Mouse (Mus musculus) intestine, embryonic 14.5 days (tissue): ENCODE results near the gene Hmcn2. TPM values are rescaled to one million over a fixed set of nuclear protein-coding genes. Genes with fewer than 3 reads are reported as not detected.

Experiments used
- ATAC-seq: fragments of 200-750 bp; cut with Nextera tagmentation; replicated peaks from 2 replicates; pipeline ENCODE4 v1.8.0; 2017; ENCODE audit warnings: low read depth, moderate number of reproducible peaks, moderate TSS enrichment, moderate library complexity; ENCODE audit not compliant: low FRiP score, low TSS enrichment
- DNase-seq: peaks from one replicate; pipeline ENCODE4 v3.0.0-alpha.2; 2018; ENCODE audit warnings: low spot score
- H3K27ac ChIP-seq: fragments of 300-500 bp; sonication (generic); 2 replicates; pipeline ENCODE4 v1.5.1; 2014; ENCODE audit warnings: low read depth, mild to moderate bottlenecking, control low read depth
- H3K27me3 ChIP-seq: fragments of 300-500 bp; sonication (generic); replicated peaks from 2 replicates; pipeline ENCODE4 v1.6.1; 2014; ENCODE audit warnings: low read length, control low read depth; ENCODE audit not compliant: control insufficient read depth, insufficient read depth
- H3K36me3 ChIP-seq: fragments of 300-500 bp; sonication (generic); 2 replicates; pipeline ENCODE4 v1.6.1; 2014; ENCODE audit warnings: low read length, control low read depth; ENCODE audit not compliant: control insufficient read depth, insufficient read depth
- H3K4me1 ChIP-seq: fragments of 300-500 bp; sonication (generic); replicated peaks from 2 replicates; pipeline ENCODE4 v1.6.1; 2014; ENCODE audit warnings: low read length, control low read depth, mixed read lengths; ENCODE audit not compliant: control insufficient read depth, insufficient read depth
- H3K4me2 ChIP-seq: fragments of 300-500 bp; sonication (generic); 2 replicates; pipeline ENCODE4 v1.6.1; 2014; ENCODE audit warnings: low read length
- H3K4me3 ChIP-seq: fragments of 300-500 bp; sonication (generic); 2 replicates; pipeline ENCODE4 v1.5.1; 2014; ENCODE audit warnings: low read depth, low read length, control low read depth, mixed read lengths
- H3K9ac ChIP-seq: fragments of 300-500 bp; sonication (generic); 2 replicates; pipeline ENCODE4 v1.6.1; 2014; ENCODE audit warnings: mild to moderate bottlenecking, low read length
- H3K9me3 ChIP-seq: fragments of 300-500 bp; sonication (generic); 2 replicates; pipeline ENCODE4 v1.6.1; 2016; ENCODE audit warnings: low read length, control low read depth; ENCODE audit not compliant: control insufficient read depth
- WGBS: fragments of 180-500 bp; shearing (Covaris S2); extraction: QIAGEN DNeasy Blood & Tissue Kit; methylation state at CpG from one replicate; pipeline ENCODE4 v1.1.7; 2014; 5-methylcytosine and 5-hydroxymethylcytosine counted together
- polyA plus RNA-seq: library from polyadenylated mRNA; unstranded; fragments of >200 nt; fragmentation: Nextera tagmentation; extraction: Ambion mirVana; gene quantifications from 2 replicates; pipeline ENCODE4 v1.2.1, GENCODE M21; 2014

Gene Hmcn2
- polyA plus RNA-seq, 1 experiment from 2014 or later, result 10.0 TPM

- H3K4me3 ChIP-seq, result no peak overlapping the region
- peaks cover 11% of the 10 kb centered on the region for H3K27me3 ChIP-seq
- 57% methylated on average over 1 of the region's 1 CpGs for WGBS
- no peak overlapping the region for H3K9ac ChIP-seq
- no peak for ATAC-seq
- no peak overlapping the region for H3K4me2 ChIP-seq
- no peaks in the 10 kb centered on the region for H3K36me3 ChIP-seq
- H3K9me3 ChIP-seq, result no peaks in the 10 kb centered on the region
- no peak for DNase-seq
- peaks cover 8% of the 10 kb centered on the region; the same call in 1 of the 2 replicates for H3K4me1 ChIP-seq
- H3K27ac ChIP-seq, result no peak overlapping the region
Observed at GRCm38 (mm10) chr2:31467457-31467856, 153.2 kb downstream of the Hmcn2 start.

GRCm38 (mm10) chr2:31468857-31469256 lies 154.6 kb downstream of the Hmcn2 start:
- no peak for ATAC-seq
- 74% methylated on average over 7 of the region's 7 CpGs for WGBS

GRCm38 (mm10) chr2:31469480-31469879 lies 155.3 kb downstream of the Hmcn2 start:
- no peak for ATAC-seq
- no peak for DNase-seq
- Histone ChIP-seq H3K36me3 (no peaks in the 10 kb centered on the region), H3K27me3 (peaks cover 11% of the 10 kb centered on the region), H3K9ac (no peak overlapping the region), H3K4me2 (peak overlapping the region; percentile 85), H3K4me3 (peak overlapping the region; percentile 42), H3K4me1 (peaks cover 8% of the 10 kb centered on the region; the same call in 1 of the 2 replicates), H3K9me3 (no peaks in the 10 kb centered on the region), H3K27ac (no peak overlapping the region)
- WGBS, result 36% methylated on average over 7 of the region's 7 CpGs

More at GRCm38 (mm10) chr2:31468857-31469256, 154.6 kb downstream of the Hmcn2 start:
- DNase-seq, result no peak
- no peaks in the 10 kb centered on the region for H3K9me3 ChIP-seq
- H3K4me1 ChIP-seq, result peaks cover 8% of the 10 kb centered on the region; the same call in 1 of the 2 replicates
- peaks cover 11% of the 10 kb centered on the region for H3K27me3 ChIP-seq
- no peak overlapping the region for H3K9ac ChIP-seq
- H3K36me3 ChIP-seq, result no peaks in the 10 kb centered on the region
- H3K4me3 ChIP-seq, result no peak overlapping the region
- H3K4me2 ChIP-seq, result no peak overlapping the region
- no peak overlapping the region for H3K27ac ChIP-seq

GRCm38 (mm10) chr2:31469931-31470682 lies 155.9 kb downstream of the Hmcn2 start, which contains the start of gene Ass1:
TSS of gene Ass1 (plus strand) at chr2:31470207.
- Histone ChIP-seq H3K9ac (peak within 1 kb of the TSS; percentile 38), H3K27ac (no peak within 1 kb of the TSS), H3K36me3 (no peaks in the 10 kb centered on the region), H3K4me2 (peak within 1 kb of the TSS; percentile 85), H3K9me3 (no peaks in the 10 kb centered on the region), H3K4me1 (peaks cover 8% of the 10 kb centered on the region; the same call in 1 of the 2 replicates), H3K27me3 (peaks cover 11% of the 10 kb centered on the region), H3K4me3 (peak within 1 kb of the TSS; percentile 42)
- peak; percentile 91 for ATAC-seq
- under 1% methylated on average over 49 of the region's 49 CpGs for WGBS
- peak; percentile 85 for DNase-seq

- Histone ChIP-seq H3K4me3 (peak overlapping the region; percentile 42), H3K9ac (peak overlapping the region; percentile 38), H3K36me3 (no peaks in the 10 kb centered on the region), H3K4me2 (peak overlapping the region; percentile 85), H3K9me3 (no peaks in the 10 kb centered on the region), H3K4me1 (peaks cover 8% of the 10 kb centered on the region; the same call in 1 of the 2 replicates), H3K27ac (no peak overlapping the region), H3K27me3 (peaks cover 11% of the 10 kb centered on the region)
- peak; percentile 51 for ATAC-seq
- WGBS, result 13% methylated on average over 18 of the region's 19 CpGs
- no peak for DNase-seq
Observed at GRCm38 (mm10) chr2:31470683-31471385, 156.6 kb downstream of the Hmcn2 start.

GRCm38 (mm10) chr2:31471611-31472010 lies 157.4 kb downstream of the Hmcn2 start:
- Histone ChIP-seq H3K4me2 (no peak overlapping the region), H3K4me3 (no peak overlapping the region), H3K27me3 (peaks cover 11% of the 10 kb centered on the region), H3K27ac (no peak overlapping the region), H3K36me3 (no peaks in the 10 kb centered on the region), H3K4me1 (peaks cover 8% of the 10 kb centered on the region), H3K9me3 (no peaks in the 10 kb centered on the region), H3K9ac (no peak overlapping the region)
- WGBS, result 44% methylated on average over 6 of the region's 6 CpGs
- ATAC-seq (no peak), DNase-seq (no peak)

GRCm38 (mm10) chr2:31472406-31473065 lies 158.3 kb downstream of the Hmcn2 start:
- H3K4me3 ChIP-seq, result no peak overlapping the region

GRCm38 (mm10) chr2:31473941-31474340 lies 159.7 kb downstream of the Hmcn2 start:
- Histone ChIP-seq H3K36me3 (no peaks in the 10 kb centered on the region), H3K4me3 (no peak overlapping the region), H3K27ac (no peak overlapping the region), H3K4me2 (no peak overlapping the region), H3K4me1 (peaks cover 8% of the 10 kb centered on the region), H3K9ac (no peak overlapping the region), H3K27me3 (peaks cover 8% of the 10 kb centered on the region), H3K9me3 (no peaks in the 10 kb centered on the region)
- DNase-seq, result no peak
- WGBS, result 68% methylated on average over 4 of the region's 4 CpGs
- no peak for ATAC-seq

More at GRCm38 (mm10) chr2:31472406-31473065, 158.3 kb downstream of the Hmcn2 start:
- Histone ChIP-seq H3K27ac (no peak overlapping the region), H3K36me3 (no peaks in the 10 kb centered on the region), H3K27me3 (peaks cover 11% of the 10 kb centered on the region), H3K4me1 (peaks cover 8% of the 10 kb centered on the region), H3K9ac (no peak overlapping the region), H3K4me2 (no peak overlapping the region), H3K9me3 (no peaks in the 10 kb centered on the region)
- peak; percentile 82 for DNase-seq
- whole genome bisulfite sequencing, result 50% methylated on average over 10 of the region's 10 CpGs
- no peak for ATAC-seq
